Mouse (Mus musculus): ENCODE data around the gene Trim3.

Gene Trim3

GRCm38 (mm10) chr7:105633127-105633800, at the start of gene Trim3:
Trim3 (minus strand) TSS chr7:105633571.
- peak; percentile 70 for DNase-seq (ENCODE audit: low spot score)

- peak; percentile 46 for DNase-seq (ENCODE audit: low spot score)
Measured at GRCm38 (mm10) chr7:105650639-105651435, 17.5 kb upstream of the Trim3 start, which contains the start of gene Dnhd1. Dnhd1 (plus strand) TSS chr7:105650827.

- DNase-seq (ENCODE audit: low spot score) = no peak
Measured at GRCm38 (mm10) chr7:105641936-105642335, 8.6 kb upstream of the Trim3 start.

- peak; percentile 26 for DNase-seq (ENCODE audit: low spot score)
Measured at GRCm38 (mm10) chr7:105640894-105641255, 7.5 kb upstream of the Trim3 start.

- DNase-seq (ENCODE audit: low spot score) = peak; percentile 86
Measured at GRCm38 (mm10) chr7:105640233-105640893, 7.0 kb upstream of the Trim3 start, which contains the start of the genes Arfip2 and Gm45799. Arfip2 (minus strand) TSS chr7:105640416. Gm45799 (plus strand) TSS chr7:105640552.

GRCm38 (mm10) chr7:105639756-105640155, 6.4 kb upstream of the Trim3 start, which contains the start of gene Timm10b:
Timm10b (plus strand) TSS chr7:105640056.
- no peak for DNase-seq (ENCODE audit: low spot score)

DNA sequence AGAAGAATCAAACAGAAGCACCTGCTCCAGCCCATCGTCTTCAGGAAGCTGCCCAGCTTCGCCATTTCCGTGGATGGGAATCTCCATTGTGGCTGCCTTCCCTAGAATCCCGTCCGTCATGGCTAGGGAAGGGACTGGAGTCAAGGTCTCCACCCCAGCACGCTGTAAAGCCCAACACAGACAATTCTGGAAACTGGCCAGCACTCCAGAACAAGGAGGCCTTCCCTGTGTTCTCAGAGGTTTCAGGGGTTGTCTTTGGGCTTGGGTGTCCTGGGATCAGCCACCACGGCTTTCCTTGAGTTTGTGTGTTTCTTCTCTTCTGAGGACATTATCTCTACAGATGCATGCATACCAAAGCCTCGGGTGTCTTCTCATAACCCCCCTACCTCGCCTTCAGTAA, 5.9 kb upstream of the Trim3 start:
- DNase-seq (ENCODE audit: low spot score) = no peak

GRCm38 (mm10) chr7:105638776-105639175, 5.4 kb upstream of the Trim3 start:
- DNase-seq (ENCODE audit: low spot score) = no peak

GRCm38 (mm10) chr7:105635726-105636125, 2.4 kb upstream of the Trim3 start:
- no peak for DNase-seq (ENCODE audit: low spot score)

DNA sequence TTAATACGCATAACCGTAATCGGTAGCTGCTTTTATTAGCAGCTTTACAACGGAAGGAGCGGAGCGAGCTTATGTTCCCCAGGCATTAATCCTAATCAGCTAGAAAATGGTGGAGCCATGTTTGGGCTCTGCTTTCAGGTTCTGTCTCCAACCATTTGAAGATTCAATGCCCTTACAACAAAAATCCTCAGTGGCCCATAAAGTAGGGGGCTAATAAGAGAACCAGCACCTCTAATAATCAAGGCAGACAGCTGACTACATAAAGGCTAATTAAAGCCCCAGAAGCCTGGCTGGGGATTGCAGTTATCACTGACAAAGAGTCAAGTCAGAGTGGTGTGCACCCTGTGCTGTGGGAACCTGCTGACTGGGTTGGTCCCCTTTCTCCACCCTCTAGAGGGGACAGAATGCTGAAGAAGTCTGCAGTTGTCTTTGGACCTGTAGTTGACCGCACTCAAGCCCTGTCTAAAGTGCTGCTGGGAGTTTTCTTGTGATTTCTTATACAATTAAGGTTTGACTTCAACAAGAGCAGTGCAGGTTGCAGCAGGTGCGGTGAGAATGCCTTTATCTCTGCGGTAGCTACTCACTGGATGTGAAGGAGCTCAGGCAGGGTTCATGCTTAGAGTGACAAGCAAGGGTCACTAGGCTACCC, 1.0 kb upstream of the Trim3 start:
- DNase-seq (ENCODE audit: low spot score) = no peak

DNA sequence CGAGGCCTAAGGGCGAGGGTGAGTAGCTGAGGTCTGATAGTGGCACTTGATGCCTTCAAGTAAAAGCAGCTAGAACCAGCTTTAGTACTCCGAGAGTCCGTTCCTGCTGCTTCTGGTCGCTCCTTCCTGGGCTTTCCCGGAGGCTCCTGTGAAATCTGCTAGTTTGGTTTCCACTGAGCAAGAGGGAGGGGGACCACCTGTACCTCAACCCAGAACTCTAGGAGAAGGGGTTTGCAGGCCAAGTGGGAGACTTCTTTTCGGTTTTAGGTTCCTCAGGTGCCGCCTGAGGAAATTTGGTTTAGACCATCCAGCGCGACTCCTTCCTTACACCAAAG, 397 bp upstream of the Trim3 start:
- no peak for DNase-seq (ENCODE audit: low spot score)

- DNase-seq (ENCODE audit: low spot score) = no peak
Measured at GRCm38 (mm10) chr7:105632551-105632972, 809 bp downstream of the Trim3 start.

DNA sequence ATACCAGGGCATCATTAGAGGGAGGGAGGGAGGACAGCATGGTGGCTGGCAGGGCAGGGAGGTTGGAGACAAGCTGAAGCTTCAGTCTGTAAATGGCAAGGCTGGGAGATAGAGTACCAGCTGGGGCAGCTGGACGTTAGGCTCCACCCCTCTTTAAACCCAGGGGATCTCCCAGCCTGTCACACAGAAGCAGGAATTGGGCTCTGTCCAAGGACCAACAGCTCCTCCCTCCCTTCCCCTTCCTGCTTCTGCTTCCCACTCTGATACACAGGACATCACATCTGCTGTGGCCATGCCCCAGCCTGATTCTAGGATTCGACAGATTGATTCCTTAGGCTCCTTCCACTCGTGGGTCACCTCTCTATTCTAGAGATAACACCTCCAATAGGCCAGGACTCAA, 4.7 kb downstream of the Trim3 start:
- no peak for DNase-seq (ENCODE audit: low spot score)

GRCm38 (mm10) chr7:105625397-105625796, 8.0 kb downstream of the Trim3 start:
- no peak for DNase-seq (ENCODE audit: low spot score)

DNA sequence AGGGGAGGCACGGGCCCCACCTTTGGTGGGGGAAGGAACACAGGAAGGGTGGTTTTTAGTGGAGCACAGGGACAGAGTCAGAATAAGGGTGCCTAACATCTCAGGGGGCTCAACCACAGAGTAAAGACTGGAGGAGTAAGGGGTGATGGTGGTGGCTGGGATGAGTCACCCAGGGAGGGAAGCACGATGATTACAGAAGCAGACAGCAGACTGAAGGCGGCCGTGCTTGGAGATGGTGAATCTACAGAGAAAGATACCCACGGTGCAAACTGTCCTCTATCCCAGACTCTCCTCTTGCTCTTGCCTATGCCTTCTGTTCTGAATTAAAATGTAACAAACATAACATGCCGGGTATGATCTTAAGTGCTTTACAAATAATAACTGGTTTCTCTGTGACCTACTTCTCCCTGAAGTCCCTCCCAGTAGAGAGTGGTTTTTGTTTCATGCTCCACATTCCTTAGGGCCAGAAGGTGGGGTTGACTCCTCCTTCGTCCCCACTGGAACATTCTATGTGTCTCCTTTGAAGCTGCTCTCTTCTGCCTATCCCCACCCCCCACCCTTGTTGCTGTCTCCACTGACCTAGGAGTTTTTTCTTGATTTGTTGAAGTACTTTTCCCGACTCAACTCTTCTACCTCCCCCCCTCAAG, 11.6 kb downstream of the Trim3 start:
- no peak for DNase-seq (ENCODE audit: low spot score)

DNA sequence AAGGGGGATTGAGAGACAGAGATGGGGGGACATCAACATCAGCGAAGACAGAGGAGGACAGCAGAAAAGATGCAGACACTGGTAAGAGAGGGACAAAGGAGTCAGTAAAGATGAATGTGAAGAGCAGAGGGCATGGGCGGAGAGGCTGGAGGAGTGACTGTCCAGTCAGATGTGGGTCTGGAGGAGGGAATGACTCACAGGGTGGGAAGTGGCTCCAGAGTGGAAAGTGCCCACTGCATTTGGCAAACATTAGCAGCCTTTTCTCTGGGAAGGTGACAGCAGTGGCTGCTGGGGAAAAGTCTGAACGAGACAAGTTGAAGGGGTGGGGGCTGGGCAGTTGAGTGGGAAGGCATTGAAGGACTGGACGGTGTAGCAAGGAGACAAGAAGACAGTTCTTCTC, 12.3 kb downstream of the Trim3 start:
- no peak for DNase-seq (ENCODE audit: low spot score)

DNA sequence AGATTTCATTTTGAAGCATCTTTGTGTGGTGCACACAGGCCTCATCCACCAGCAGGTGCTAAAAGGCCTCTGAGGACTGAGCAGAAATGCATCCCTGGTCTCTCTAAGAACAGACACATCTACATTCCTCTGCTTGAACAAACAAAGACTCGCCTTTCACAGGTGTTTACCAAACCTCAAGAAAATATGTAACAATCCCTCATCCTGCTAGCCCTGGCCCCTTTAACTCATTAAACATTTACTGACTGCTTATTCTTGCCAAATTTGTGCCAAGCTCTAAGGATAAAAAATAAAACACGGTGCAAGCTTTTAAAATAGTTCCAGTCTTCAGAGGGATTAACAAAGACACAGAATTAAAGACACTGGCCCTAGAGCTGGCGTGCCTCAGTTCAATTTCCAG, 13.7 kb downstream of the Trim3 start:
- DNase-seq (ENCODE audit: low spot score) = no peak

GRCm38 (mm10) chr7:105617810-105618209, 15.6 kb downstream of the Trim3 start:
- DNase-seq (ENCODE audit: low spot score) = no peak

- no peak for DNase-seq (ENCODE audit: low spot score)
Measured at GRCm38 (mm10) chr7:105616561-105616960, 16.8 kb downstream of the Trim3 start.

- no peak for DNase-seq (ENCODE audit: low spot score)
Measured at GRCm38 (mm10) chr7:105615720-105616119, 17.7 kb downstream of the Trim3 start.

GRCm38 (mm10) chr7:105614400-105614799, 19.0 kb downstream of the Trim3 start:
- DNase-seq (ENCODE audit: low spot score) = no peak

DNA sequence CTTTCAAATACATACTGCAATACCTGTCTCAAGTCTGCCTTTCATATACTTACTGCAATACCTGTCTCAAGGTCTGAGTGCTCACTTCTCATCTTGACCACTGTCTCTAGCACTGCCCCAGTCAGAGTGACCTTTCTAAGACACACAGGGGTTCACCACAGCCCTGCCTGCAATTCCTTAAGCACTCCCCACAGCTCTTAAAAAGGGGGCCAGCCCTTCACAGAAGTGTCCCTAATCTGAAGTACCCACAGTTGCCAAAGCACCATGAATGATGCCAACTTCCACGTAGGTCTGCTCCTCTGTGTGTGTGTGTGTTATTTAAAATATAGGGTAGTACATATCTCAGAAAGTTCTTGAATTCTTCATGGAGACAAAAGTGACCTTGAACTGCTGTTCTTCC, 21.6 kb downstream of the Trim3 start:
- no peak for DNase-seq (ENCODE audit: low spot score)
